Mouse (Mus musculus) neural tube, embryonic 11.5 days (tissue): ENCODE data around the gene Pnpla8. TPM values are rescaled to one million over a fixed set of nuclear protein-coding genes. Genes with fewer than 3 reads are reported as not detected.

Experiments
- ATAC-seq: fragments of 200-750 bp; cut with Nextera tagmentation; 2 replicates; pipeline ENCODE4 v1.8.0; 2017; ENCODE audit warnings: moderate number of reproducible peaks, mild to moderate bottlenecking, moderate TSS enrichment, moderate library complexity; ENCODE audit not compliant: insufficient read depth, low FRiP score, low TSS enrichment
- DNase-seq: peaks from one replicate; pipeline ENCODE4 v3.0.0-alpha.2; 2015; ENCODE audit warnings: low spot score
- H3K27ac ChIP-seq: fragments of 300-500 bp; sonication (generic); 2 replicates; pipeline ENCODE4 v1.5.1; 2014; ENCODE audit warnings: low read depth, mild to moderate bottlenecking, low read length
- H3K27me3 ChIP-seq: fragments of 300-500 bp; sonication (generic); 2 replicates; pipeline ENCODE4 v1.6.1; 2014; ENCODE audit warnings: mild to moderate bottlenecking, low read length, mixed read lengths; ENCODE audit not compliant: control insufficient read depth, insufficient read depth
- H3K36me3 ChIP-seq: fragments of 300-500 bp; sonication (generic); 2 replicates; pipeline ENCODE4 v1.6.1; 2014; ENCODE audit warnings: mild to moderate bottlenecking, low read length, moderate library complexity, mixed read lengths; ENCODE audit not compliant: control insufficient read depth, insufficient read depth
- H3K4me1 ChIP-seq: fragments of 300-500 bp; sonication (generic); 2 replicates; pipeline ENCODE4 v1.6.1; 2014; ENCODE audit warnings: low read length, mixed read lengths; ENCODE audit not compliant: control insufficient read depth, insufficient read depth
- H3K4me2 ChIP-seq: fragments of 300-500 bp; sonication (generic); 2 replicates; pipeline ENCODE4 v1.6.1; 2014; ENCODE audit warnings: low read depth, mild to moderate bottlenecking, moderate library complexity
- H3K4me3 ChIP-seq: fragments of 300-500 bp; sonication (generic); 2 replicates; pipeline ENCODE4 v1.5.1; 2014; ENCODE audit warnings: low read depth, low read length
- H3K9ac ChIP-seq: fragments of 300-500 bp; sonication (generic); 2 replicates; pipeline ENCODE4 v1.6.1; 2014; ENCODE audit warnings: mild to moderate bottlenecking, low read length
- H3K9me3 ChIP-seq: fragments of 300-500 bp; sonication (generic); 2 replicates; pipeline ENCODE4 v1.6.1; 2016; ENCODE audit warnings: low read length; ENCODE audit not compliant: control insufficient read depth
- WGBS: fragments of 180-500 bp; shearing (Covaris S2); extraction: QIAGEN DNeasy Blood & Tissue Kit; methylation state at CpG from one replicate; pipeline ENCODE4 v1.1.7; 2014; 5-methylcytosine and 5-hydroxymethylcytosine counted together
- polyA plus RNA-seq: library from polyadenylated mRNA; unstranded; fragments of >200 nt; fragmentation: Nextera tagmentation; extraction: Ambion mirVana; gene quantifications from 2 replicates; pipeline ENCODE4 v1.2.1, GENCODE M21; 2014

Pnpla8 gene
- polyA plus RNA-seq, 1 experiment from 2014 or later: 87.7 TPM

DNA sequence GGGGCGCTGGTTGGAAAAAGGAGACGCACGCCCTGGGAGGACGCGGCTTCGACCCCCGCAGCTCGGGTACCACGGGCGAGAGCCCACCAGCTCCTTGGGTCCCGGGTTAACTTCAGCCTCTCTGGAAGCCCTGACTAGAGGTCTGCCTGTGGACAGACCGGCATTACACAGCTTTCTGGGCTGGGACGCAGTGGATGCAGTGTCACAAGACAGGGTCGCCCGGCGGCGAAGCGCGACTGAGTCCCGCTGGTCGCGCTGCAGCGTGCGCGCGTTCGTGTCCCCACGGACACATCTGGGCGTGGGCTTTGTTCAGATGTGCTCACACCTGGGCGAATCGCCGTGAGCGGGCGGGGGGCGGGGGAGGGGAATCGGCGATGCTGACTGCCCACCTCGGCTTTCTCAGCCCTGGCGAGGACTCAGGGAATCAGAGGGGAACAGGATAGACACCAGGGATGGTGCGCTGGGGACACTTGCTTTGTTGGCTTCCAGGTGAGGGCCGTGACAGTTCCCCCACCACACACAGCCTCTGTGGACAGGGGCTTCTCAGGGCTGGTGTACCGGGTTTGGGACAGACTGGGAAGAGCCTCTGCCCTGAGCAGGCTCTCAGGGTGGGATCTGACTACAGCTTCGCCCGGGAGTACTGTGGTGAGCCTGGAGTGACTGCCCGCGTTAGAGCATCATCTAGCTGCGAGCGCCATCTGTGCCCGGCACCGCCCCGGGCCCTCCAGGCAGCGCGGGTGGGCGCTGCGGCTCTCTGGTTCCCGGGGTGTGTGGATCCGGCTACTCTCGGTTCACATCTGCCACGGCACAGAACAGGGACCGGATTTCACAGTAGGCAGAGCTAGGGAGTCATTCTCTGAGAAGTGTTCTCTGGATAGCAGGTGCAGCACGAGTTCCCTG lies 108.4 kb downstream of the Pnpla8 start:
- ATAC-seq (peak; percentile 72), DNase-seq (peak; percentile 79)
- Histone ChIP-seq H3K4me1 (no peaks in the 10 kb centered on the region), H3K4me3 (peak overlapping the region; percentile 76), H3K4me2 (peak overlapping the region; percentile 89), H3K36me3 (no peaks in the 10 kb centered on the region), H3K9ac (peak overlapping the region; percentile 83), H3K27ac (peak overlapping the region; percentile 93), H3K27me3 (no peaks in the 10 kb centered on the region), H3K9me3 (no peaks in the 10 kb centered on the region)
- WGBS: under 1% methylated on average over 61 of the region's 61 CpGs

DNA sequence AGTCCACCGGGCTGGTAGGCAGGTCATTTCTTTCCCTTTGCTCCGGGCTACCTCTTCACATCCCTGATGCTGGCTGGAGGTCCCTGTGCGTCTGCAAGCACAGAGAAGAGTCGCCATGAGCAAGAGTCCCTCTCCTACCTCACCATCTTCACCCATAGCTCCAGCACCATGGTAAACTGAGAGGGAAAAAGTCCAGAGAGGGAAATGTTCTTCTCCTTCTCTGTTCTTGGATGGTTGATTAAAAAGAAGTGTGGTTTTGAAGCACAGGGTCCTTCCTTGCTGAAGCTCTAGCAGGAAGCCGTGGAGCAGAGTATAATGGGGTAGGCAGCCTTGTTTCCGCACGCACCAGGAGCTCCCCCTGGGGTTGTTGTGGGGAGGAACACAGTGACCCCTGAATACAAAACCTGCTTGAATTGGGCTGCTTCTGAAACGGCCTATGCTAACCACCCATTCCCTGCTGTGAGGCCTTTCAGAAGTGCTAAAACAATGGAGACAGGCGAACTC lies 109.1 kb downstream of the Pnpla8 start:
- H3K4me3 ChIP-seq: peak overlapping the region; percentile 76
- H3K4me2 ChIP-seq: peak overlapping the region; percentile 89
- no peaks in the 10 kb centered on the region for H3K27me3 ChIP-seq
- peak overlapping the region; percentile 83 for H3K9ac ChIP-seq
- DNase-seq (peak; percentile 49), ATAC-seq (peak; percentile 24)
- WGBS: 0% methylated on average over 9 of the region's 9 CpGs
- H3K36me3 ChIP-seq: no peaks in the 10 kb centered on the region
- peak overlapping the region; percentile 93 for H3K27ac ChIP-seq
- no peaks in the 10 kb centered on the region for H3K9me3 ChIP-seq
- no peaks in the 10 kb centered on the region for H3K4me1 ChIP-seq

DNA sequence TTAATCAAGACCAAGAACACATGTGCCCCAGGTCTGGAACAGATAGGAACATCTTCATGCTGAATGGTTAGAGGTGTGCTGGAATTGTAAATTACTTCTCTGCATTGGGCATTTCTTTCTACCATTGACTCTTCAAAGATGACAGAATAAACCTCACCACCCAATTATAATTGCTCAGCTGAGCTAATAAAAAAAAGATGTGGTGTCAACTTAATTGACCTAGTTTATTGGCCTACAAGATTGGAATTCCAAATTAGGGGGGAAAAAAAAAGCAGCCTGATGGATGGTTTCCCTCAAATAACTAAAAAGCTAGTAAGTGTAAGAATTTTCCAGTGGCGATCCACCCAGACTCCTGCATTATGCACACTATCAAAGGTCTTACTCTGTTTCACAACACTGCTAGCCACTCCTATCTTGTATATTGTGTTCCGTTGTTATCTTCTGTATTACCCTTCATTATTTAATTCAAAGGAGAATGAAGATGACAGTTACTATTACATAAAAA lies 116.0 kb downstream of the Pnpla8 start:
- Histone ChIP-seq H3K27me3 (no peaks in the 10 kb centered on the region), H3K9me3 (no peaks in the 10 kb centered on the region), H3K4me3 (no peak overlapping the region), H3K36me3 (no peaks in the 10 kb centered on the region), H3K4me2 (no peak overlapping the region), H3K27ac (no peak overlapping the region), H3K9ac (no peak overlapping the region), H3K4me1 (peaks cover 23% of the 10 kb centered on the region)
- 67% methylated on average over 2 of the region's 2 CpGs for WGBS
- DNase-seq (no peak), ATAC-seq (no peak)

DNA sequence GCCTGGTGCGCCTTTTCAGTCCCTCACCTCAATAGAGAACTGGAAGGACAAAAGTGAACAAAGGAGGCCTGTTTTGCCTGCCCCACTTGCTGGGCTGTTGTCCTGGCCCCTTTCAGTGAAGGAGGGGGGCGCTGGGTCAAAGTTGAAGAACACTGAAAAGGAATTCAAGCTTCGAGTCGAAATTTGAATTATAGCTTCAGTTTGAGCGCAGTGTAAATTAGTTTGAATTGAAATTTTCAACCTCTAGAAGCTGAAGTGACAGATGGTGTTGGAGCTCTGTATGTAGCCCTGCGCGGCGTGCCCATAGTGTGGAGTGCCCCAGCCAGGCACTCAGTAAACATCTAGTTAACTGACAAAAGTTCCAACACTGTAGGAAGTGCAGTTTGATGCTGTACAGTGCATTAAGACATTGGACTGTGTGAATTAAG lies 117.0 kb downstream of the Pnpla8 start:
- Histone ChIP-seq H3K9me3 (no peaks in the 10 kb centered on the region), H3K27ac (peak overlapping the region; percentile 68), H3K4me1 (peaks cover 26% of the 10 kb centered on the region), H3K4me3 (no peak overlapping the region), H3K36me3 (no peaks in the 10 kb centered on the region), H3K9ac (no peak overlapping the region), H3K27me3 (no peaks in the 10 kb centered on the region), H3K4me2 (peak overlapping the region; percentile 19; the same call in 1 of the 2 replicates)
- DNase-seq (peak; percentile 76), ATAC-seq (peak; percentile 90)
- WGBS: 22% methylated on average over 8 of the region's 8 CpGs

DNA sequence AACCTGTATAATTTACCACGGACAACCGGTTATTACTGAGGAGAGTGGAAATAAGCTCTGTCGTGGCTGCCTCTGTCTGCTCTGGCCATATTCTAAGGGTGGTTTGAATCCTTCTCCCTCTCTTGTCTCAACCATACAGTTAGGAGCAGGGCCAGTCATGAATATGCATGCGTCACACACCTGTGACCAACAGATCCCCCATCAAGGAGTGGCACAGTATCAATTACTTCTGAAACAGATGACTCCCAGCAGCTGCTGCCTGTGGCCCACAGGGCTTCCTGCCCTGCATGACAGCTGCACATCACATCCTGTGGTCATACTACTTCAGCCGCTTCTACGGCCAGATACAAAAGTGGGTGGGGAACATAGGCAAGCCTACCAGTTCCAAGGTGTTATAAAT lies 122.9 kb downstream of the Pnpla8 start:
- no peak overlapping the region for H3K4me2 ChIP-seq
- no peaks in the 10 kb centered on the region for H3K9me3 ChIP-seq
- H3K36me3 ChIP-seq: no peaks in the 10 kb centered on the region
- H3K9ac ChIP-seq: no peak overlapping the region
- H3K4me1 ChIP-seq: peaks cover 18% of the 10 kb centered on the region
- no peak overlapping the region for H3K4me3 ChIP-seq
- no peaks in the 10 kb centered on the region for H3K27me3 ChIP-seq
- ATAC-seq: no peak
- DNase-seq: no peak
- no peak overlapping the region for H3K27ac ChIP-seq
- 66% methylated on average over 6 of the region's 6 CpGs for WGBS

DNA sequence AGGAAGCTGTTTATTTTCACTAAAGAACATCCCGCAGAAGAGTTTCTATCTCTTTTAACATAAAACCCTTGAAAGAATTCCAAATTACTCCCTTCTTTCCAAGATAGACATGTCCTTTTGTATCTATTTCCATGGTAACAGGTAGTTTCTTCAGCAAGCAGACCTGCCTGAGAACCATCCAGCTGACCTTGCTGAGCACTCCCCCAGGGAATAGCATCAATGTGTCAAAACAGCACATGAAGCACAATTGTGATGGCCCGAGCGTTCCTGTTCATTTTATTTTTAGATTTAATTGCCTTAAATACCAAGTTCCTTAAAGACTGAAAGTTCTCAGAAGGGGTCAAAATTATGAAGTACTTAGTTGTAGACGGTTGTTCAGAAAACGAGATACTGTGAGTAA lies 124.1 kb downstream of the Pnpla8 start:
- H3K36me3 ChIP-seq: no peaks in the 10 kb centered on the region
- no peak overlapping the region for H3K4me2 ChIP-seq
- H3K27ac ChIP-seq: no peak overlapping the region
- DNase-seq (no peak), ATAC-seq (no peak)
- no peaks in the 10 kb centered on the region for H3K27me3 ChIP-seq
- WGBS: 59% methylated on average over 5 of the region's 5 CpGs
- no peaks in the 10 kb centered on the region for H3K9me3 ChIP-seq
- no peak overlapping the region for H3K9ac ChIP-seq
- peaks cover 12% of the 10 kb centered on the region for H3K4me1 ChIP-seq
- H3K4me3 ChIP-seq: no peak overlapping the region

DNA sequence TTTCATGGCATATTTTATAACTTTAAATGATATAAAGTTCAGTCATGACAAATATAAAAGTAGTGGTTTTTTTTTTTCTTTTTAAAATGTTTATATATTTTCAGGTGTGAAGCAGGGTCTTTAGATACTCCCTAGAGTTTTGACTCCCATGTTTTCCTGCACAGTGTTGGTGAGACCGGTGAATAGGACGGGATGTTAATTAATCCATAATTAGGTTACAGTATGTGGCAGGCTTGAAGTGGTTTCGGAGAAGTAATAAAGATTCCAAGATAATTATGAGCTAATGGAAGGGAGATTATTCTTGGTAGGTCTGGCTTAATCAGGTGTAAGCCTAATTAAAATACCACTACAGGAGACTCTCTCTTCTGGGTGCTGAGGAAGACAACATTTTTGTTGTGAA lies 125.0 kb downstream of the Pnpla8 start:
- no peaks in the 10 kb centered on the region for H3K27me3 ChIP-seq
- WGBS: 89% methylated on average over 3 of the region's 3 CpGs

DNA sequence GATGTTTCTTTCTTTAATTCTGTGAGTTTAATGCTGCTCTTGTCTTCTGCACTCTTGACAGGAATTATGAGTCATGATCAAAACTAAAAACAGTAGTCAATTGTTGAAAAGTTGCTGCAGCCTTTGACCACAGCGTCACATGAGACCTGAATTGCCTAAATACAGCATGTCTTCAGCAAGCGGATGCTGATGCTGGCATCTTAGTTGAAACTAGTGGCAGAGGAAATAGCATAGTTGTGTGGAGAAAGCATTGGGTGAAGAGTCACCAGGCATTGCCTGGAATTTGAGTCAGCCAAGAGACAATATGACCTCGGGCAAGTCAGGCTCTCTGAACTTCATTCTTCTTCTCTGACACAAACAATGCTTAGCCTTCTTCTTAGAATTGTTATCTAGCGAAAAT lies 133.9 kb downstream of the Pnpla8 start:
- H3K9ac ChIP-seq: no peak overlapping the region
- no peak overlapping the region for H3K4me3 ChIP-seq
- peaks cover 4% of the 10 kb centered on the region; the same call in 1 of the 2 replicates for H3K4me1 ChIP-seq
- no peak overlapping the region for H3K27ac ChIP-seq
- WGBS: 83% methylated on average over 4 of the region's 4 CpGs
- no peaks in the 10 kb centered on the region for H3K9me3 ChIP-seq
- no peaks in the 10 kb centered on the region for H3K27me3 ChIP-seq
- no peak for DNase-seq
- ATAC-seq: no peak
- H3K36me3 ChIP-seq: no peaks in the 10 kb centered on the region
- no peak overlapping the region for H3K4me2 ChIP-seq

More for the DNA sequence above, 125.0 kb downstream of the Pnpla8 start:
- H3K9ac ChIP-seq: no peak overlapping the region
- peaks cover 9% of the 10 kb centered on the region; the same call in 1 of the 2 replicates for H3K4me1 ChIP-seq
- H3K4me3 ChIP-seq: no peak overlapping the region
- H3K27ac ChIP-seq: no peak overlapping the region
- DNase-seq: no peak
- H3K36me3 ChIP-seq: no peaks in the 10 kb centered on the region
- H3K4me2 ChIP-seq: no peak overlapping the region
- ATAC-seq: no peak
- no peaks in the 10 kb centered on the region for H3K9me3 ChIP-seq
